Mouse (Mus musculus) CH12.LX (cell line): ENCODE results near the gene Rab40c.

Experiments
- JUN ChIP-seq: IDR thresholded peaks from 2 replicates; pipeline ENCODE4 v1.6.1; 2011; ENCODE audit warnings: low read depth, mild to moderate bottlenecking, low read length, improper control_type of control experiment, moderate library complexity; ENCODE audit not compliant: insufficient read depth
- POLR2A ChIP-seq: IDR thresholded peaks from 2 replicates; pipeline ENCODE4 v1.6.1; 2011; ENCODE audit warnings: low read depth, mild to moderate bottlenecking, improper control_type of control experiment, low read length
- USF2 ChIP-seq: conservative IDR thresholded peaks from 2 replicates; pipeline ENCODE4 v1.6.1; 2011; ENCODE audit warnings: low read depth, low read length, improper control_type of control experiment

- TF ChIP-seq USF2 (no peak), POLR2A (no peak), JUN (no peak)
Observed at GRCm38 (mm10) chr17:25922120-25922519, 2.6 kb upstream of the Rab40c start.
